Mouse (Mus musculus) spleen, adult 2 months (tissue): ENCODE measurements around the gene Idh1. TPM values are rescaled to one million over a fixed set of nuclear protein-coding genes. Genes with fewer than 3 reads are reported as not detected.

Source experiments
- DNase-seq, 2 experiments: peaks; one replicate each; pipeline versions ENCODE4 v3.0.0 to v3.0.0-alpha.2; 2012 to 2021; ENCODE audit warnings: low spot score in 2 of 2, low read depth in 1 of 2
- H3K27ac ChIP-seq: fragments of 200-500 bp; 2 replicates; pipeline ENCODE4 v1.5.1; 2012; ENCODE audit warnings: low read length, inconsistent platforms; ENCODE audit not compliant: insufficient read depth
- H3K27me3 ChIP-seq: fragments of 200-500 bp; 2 replicates; pipeline ENCODE4 v1.6.1; 2012; ENCODE audit warnings: mild to moderate bottlenecking, moderate library complexity, low read length, inconsistent platforms; ENCODE audit not compliant: control insufficient read depth, insufficient read depth
- H3K36me3 ChIP-seq: fragments of 200-500 bp; 2 replicates; pipeline ENCODE4 v1.6.1; 2012; ENCODE audit warnings: mild to moderate bottlenecking, low read length, inconsistent platforms; ENCODE audit not compliant: control insufficient read depth, insufficient read depth
- H3K4me1 ChIP-seq: fragments of 200-500 bp; 2 replicates; pipeline ENCODE4 v1.6.1; 2011; ENCODE audit warnings: inconsistent platforms; ENCODE audit not compliant: control insufficient read depth, insufficient read depth, insufficient read length
- H3K4me3 ChIP-seq: fragments of 200-500 bp; 2 replicates; pipeline ENCODE4 v1.5.1; 2011; ENCODE audit warnings: mild to moderate bottlenecking, inconsistent platforms; ENCODE audit not compliant: insufficient read depth, insufficient read length; ENCODE audit errors: extremely low read depth
- CTCF ChIP-seq: fragments of 200-500 bp; IDR thresholded peaks from 2 replicates; pipeline ENCODE4 v1.5.1; 2011; ENCODE audit warnings: mild to moderate bottlenecking, inconsistent platforms; ENCODE audit not compliant: insufficient read depth, insufficient read length, insufficient replicate concordance; ENCODE audit errors: extremely low read depth
- POLR2A ChIP-seq: fragments of 200-500 bp; IDR thresholded peaks from 2 replicates; pipeline ENCODE4 v1.6.1; 2011; ENCODE audit warnings: low read depth, low read length, inconsistent platforms
- WGBS: fragments of 180-500 bp; shearing (Covaris S2); methylation state at CpG from one replicate; pipeline ENCODE4 v1.1.7; 2018; 5-methylcytosine and 5-hydroxymethylcytosine counted together
- polyA plus RNA-seq: library from polyadenylated mRNA; depleted of rRNA; stranded (reverse); fragments of >200 nt; gene quantifications from 2 replicates; pipeline ENCODE4 v1.2.3, GENCODE M21; 2012

Gene Idh1
- polyA plus RNA-seq, 1 experiment, result 8.6 TPM

DNA sequence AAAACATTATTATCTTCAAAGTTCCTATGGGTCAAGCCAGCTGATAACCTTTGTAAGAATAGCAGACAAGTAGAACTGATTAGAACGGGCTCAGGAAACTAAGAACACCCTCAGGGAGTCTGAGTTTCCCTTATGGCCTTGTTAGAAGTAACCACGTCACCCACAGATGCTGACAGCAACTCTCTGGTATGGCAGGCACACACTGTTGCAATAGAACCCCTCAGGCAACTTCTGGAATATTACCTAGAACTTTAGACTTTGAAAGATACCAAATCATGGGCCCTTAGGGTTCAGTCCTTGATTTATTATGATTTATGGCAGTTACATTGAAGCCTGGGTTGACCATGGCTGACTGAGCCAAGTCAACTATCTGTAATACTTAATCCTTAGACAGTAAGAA, 39.7 kb downstream of the Idh1 start:
- no peaks in the 10 kb centered on the region for H3K4me1 ChIP-seq
- H3K27me3 ChIP-seq, result no peaks in the 10 kb centered on the region
- no peak overlapping the region for H3K4me3 ChIP-seq
- 42% methylated on average over 2 of the region's 2 CpGs for WGBS
- no peak for DNase-seq
- TF ChIP-seq CTCF (no peak), POLR2A (no peak)
- H3K27ac ChIP-seq, result no peak overlapping the region
- no peaks in the 10 kb centered on the region for H3K36me3 ChIP-seq

DNA sequence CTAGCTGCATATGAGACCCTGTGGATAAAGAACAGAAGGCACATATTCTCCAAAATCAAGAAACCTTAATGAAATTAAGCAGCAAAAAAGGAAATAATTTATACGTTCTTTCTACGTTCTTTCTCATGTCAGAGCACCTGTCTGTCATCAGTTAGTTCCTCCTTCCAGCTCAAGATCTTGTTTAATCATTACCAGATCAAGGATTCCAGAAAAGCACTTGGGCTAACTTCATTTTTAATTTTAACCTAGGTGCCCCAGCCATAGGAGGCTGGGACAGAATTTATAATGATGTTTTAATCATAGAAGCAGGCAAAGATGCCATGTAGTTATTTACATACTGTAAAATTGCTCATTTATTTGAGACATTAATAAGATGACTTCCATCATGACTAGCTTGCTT, 41.5 kb downstream of the Idh1 start:
- 94% methylated on average over 2 of the region's 2 CpGs for WGBS

GRCm38 (mm10) chr1:65137560-65137959, 48.7 kb downstream of the Idh1 start:
- H3K27me3 ChIP-seq, result no peaks in the 10 kb centered on the region
- H3K27ac ChIP-seq, result no peak overlapping the region
- 91% methylated on average over 6 of the region's 6 CpGs for WGBS
- no peak overlapping the region for H3K4me3 ChIP-seq
- TF ChIP-seq CTCF, result no peak
- TF ChIP-seq POLR2A, result no peak
- no peak for DNase-seq
- H3K4me1 ChIP-seq, result no peaks in the 10 kb centered on the region
- H3K36me3 ChIP-seq, result no peaks in the 10 kb centered on the region

More for the DNA sequence above, 41.5 kb downstream of the Idh1 start:
- no peak for DNase-seq
- no peaks in the 10 kb centered on the region for H3K27me3 ChIP-seq
- no peaks in the 10 kb centered on the region for H3K4me1 ChIP-seq
- H3K27ac ChIP-seq, result no peak overlapping the region
- no peaks in the 10 kb centered on the region for H3K36me3 ChIP-seq
- no peak overlapping the region for H3K4me3 ChIP-seq
- TF ChIP-seq CTCF (no peak), POLR2A (no peak)

DNA sequence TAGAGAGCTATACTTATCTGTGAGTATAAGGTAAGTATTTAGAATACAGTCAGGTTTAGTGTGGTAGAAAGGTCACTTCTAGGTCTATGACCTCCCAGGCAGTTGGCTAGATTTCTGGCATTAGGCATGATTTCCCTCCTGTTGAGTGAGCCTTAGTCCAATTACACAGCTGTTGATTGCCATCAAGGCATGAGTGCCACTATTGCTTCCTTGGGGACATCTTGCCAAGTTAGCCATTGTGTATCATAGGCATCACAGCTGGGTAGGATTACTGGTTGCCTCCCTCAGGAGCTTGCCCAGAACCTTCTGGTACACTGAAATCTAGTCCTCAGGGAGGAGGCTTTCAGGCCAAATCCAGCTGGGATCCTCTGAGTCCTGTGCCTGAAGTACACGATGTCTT, 53.5 kb downstream of the Idh1 start:
- DNase-seq, result no peak
- Histone ChIP-seq H3K36me3 (no peaks in the 10 kb centered on the region), H3K27me3 (no peaks in the 10 kb centered on the region), H3K4me3 (no peak overlapping the region), H3K27ac (no peak overlapping the region), H3K4me1 (no peaks in the 10 kb centered on the region)
- WGBS, result 84% methylated on average over 1 of the region's 1 CpGs
- no peak for TF ChIP-seq POLR2A
- no peak for TF ChIP-seq CTCF

DNA sequence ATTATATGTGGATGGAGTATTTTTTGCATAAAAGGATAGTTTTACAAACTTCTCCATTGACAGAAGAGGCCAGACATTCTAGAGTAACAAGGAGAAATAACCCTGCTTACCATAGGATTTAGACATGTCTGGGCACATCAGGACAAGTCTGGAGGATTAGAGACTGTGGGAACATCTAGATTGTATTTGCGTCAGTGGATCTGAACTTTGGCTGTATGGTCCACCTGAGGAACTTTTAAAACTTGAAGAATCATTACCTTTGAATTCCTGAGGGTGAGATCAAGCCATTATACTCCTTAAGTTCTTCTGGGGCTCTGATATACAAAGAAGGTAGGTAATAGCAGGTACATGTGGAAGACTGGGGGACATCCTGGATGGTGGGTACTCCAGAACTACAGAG, 54.6 kb downstream of the Idh1 start:
- WGBS, result 95% methylated on average over 1 of the region's 1 CpGs
- TF ChIP-seq CTCF (no peak), POLR2A (no peak)
- no peak for DNase-seq

DNA sequence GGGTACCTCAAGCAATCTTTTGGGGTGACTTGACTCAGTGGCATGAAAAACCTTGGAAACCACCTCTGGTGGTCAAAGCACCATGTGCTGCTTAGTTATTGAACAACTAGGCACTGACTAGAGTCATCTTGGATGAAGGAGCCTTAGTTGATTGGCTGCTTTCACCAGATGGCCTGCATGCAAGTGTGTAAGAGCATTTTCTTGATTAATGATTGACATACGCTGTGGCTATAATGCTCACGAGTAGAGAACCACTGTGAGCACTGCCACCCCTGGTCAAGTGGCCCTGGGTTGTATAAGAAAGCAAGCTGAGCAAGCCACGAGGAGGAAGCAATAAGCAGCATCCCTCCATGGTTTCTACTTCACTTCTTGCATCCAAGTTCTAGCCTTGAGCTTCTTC, 56.1 kb downstream of the Idh1 start:
- TF ChIP-seq POLR2A (no peak), CTCF (no peak)
- 82% methylated on average over 3 of the region's 3 CpGs for WGBS
- H3K4me1 ChIP-seq, result no peaks in the 10 kb centered on the region
- no peak for DNase-seq
- no peaks in the 10 kb centered on the region for H3K36me3 ChIP-seq
- no peak overlapping the region for H3K27ac ChIP-seq
- no peaks in the 10 kb centered on the region for H3K27me3 ChIP-seq
- H3K4me3 ChIP-seq, result no peak overlapping the region

More for the DNA sequence above, 54.6 kb downstream of the Idh1 start:
- no peaks in the 10 kb centered on the region for H3K27me3 ChIP-seq
- H3K4me1 ChIP-seq, result no peaks in the 10 kb centered on the region
- H3K27ac ChIP-seq, result no peak overlapping the region
- no peak overlapping the region for H3K4me3 ChIP-seq
- no peaks in the 10 kb centered on the region for H3K36me3 ChIP-seq

DNA sequence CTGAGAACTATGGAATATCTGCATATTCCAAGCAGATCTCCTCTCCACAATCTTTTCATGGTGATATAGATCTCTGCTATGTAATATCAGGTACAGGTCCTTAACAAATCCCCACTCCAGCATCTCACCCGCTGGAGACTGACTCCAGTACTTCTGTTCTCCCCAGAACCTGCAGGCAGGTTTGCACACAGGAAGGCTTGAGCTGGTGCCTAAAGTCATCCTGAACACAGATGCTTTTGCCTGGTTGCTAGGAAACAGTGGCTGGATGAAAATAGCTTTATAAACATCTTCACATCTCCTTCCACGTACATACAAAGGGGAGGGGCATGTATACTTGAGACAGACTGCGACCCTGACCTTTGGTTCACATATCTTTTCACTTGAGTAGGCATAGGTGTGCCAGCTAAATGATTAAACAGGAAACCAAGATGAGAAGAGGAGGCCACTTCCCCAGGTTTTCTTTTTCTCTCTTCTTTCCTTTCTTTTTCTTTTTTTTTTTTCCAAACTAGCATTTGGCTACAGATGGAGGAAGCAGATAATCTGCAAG, 56.6 kb downstream of the Idh1 start:
- 78% methylated on average over 3 of the region's 3 CpGs for WGBS
- Histone ChIP-seq H3K36me3 (no peaks in the 10 kb centered on the region), H3K27me3 (no peaks in the 10 kb centered on the region), H3K4me1 (no peaks in the 10 kb centered on the region), H3K27ac (no peak overlapping the region), H3K4me3 (no peak overlapping the region)
- no peak for TF ChIP-seq CTCF
- no peak for TF ChIP-seq POLR2A
- DNase-seq, result no peak
